Mouse (Mus musculus) thymus, adult 18-20 months (tissue): ENCODE results near the gene Gsdma2.

Experiments used
- DNase-seq, 2 experiments: peaks; one replicate each; pipeline ENCODE4 v3.0.0; 2022; ENCODE audit warnings: mixed read lengths in 2 of 2

Gsdma2 gene

DNA sequence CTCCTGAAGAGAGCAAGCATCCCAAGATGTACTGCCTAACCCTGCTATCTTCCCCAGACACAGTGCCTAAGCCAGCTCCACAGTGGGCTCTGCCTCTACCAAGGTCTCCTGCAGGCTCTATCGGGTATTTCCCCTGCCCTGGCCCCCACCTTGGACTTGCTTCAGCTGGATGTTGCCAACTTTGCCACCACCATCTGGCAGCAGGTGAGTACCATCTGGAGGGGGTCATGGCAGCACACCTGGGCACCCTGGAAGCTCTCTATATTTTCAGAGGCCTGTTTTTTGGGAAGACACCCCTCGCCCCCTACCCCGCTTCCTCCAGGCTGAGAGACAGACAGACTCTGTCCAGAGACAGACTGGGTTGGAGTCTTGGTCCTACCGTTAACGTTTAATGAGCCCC is 55.8 kb downstream of the Gsdma2 start:
- DNase-seq: no peak

DNA sequence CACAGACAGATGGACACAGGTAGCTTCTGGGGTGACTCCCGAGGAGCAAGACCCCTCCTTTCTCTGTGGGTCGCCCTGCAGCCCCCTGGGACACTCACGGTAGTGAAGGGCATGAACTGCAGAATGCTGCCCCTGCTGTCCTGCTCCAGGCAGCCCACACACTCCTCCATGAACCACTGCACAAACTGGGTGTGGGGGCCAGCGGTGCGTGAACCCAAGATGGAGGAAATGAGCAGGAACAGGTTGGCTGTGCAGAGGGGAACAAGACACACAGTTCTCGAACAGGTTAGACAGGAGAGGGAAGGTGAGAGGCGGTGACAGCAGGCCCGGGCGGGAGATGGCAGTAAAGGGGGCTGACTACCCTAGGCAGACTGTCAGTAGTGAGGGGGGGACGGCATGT is 58.5 kb downstream of the Gsdma2 start:
- DNase-seq: no peak
